Mouse (Mus musculus) bone marrow, adult 2 months (tissue): ENCODE measurements around the gene Fezf1. TPM values are rescaled to one million over a fixed set of nuclear protein-coding genes. Genes with fewer than 3 reads are reported as not detected.

Experiments
- H3K27ac ChIP-seq: fragments of 200-500 bp; 2 replicates; pipeline ENCODE4 v1.5.1; 2012; ENCODE audit warnings: low read depth, mild to moderate bottlenecking, control low read depth, inconsistent platforms, low read length; ENCODE audit not compliant: control insufficient read depth, poor library complexity, insufficient read depth
- H3K4me1 ChIP-seq: fragments of 200-500 bp; 2 replicates; pipeline ENCODE4 v1.6.1; 2011; ENCODE audit warnings: low read length; ENCODE audit not compliant: control insufficient read depth, insufficient read depth
- H3K4me3 ChIP-seq: fragments of 200-500 bp; replicated peaks from 2 replicates; pipeline ENCODE3; 2011; ENCODE audit warnings: mild to moderate bottlenecking, low read depth, low read length, control low read depth; ENCODE audit not compliant: control insufficient read depth
- CTCF ChIP-seq: fragments of 200-500 bp; IDR thresholded peaks from 2 replicates; pipeline ENCODE4 v1.5.1; 2011; ENCODE audit warnings: low read length, control low read depth; ENCODE audit not compliant: control insufficient read depth, insufficient read depth
- POLR2A ChIP-seq: fragments of 200-500 bp; IDR thresholded peaks from 2 replicates; pipeline ENCODE4 v1.6.1; 2011; ENCODE audit warnings: low read depth, mild to moderate bottlenecking, control low read depth, low read length, borderline replicate concordance; ENCODE audit not compliant: control insufficient read depth
- WGBS: fragments of 180-500 bp; shearing (Covaris S2); methylation state at CpG from one replicate; pipeline ENCODE4 v1.1.7; 2018; 5-methylcytosine and 5-hydroxymethylcytosine counted together
- polyA plus RNA-seq: library from polyadenylated mRNA; stranded (reverse); fragments of >200 nt; gene quantifications from 2 replicates; pipeline ENCODE4 v1.2.4, GENCODE M21; 2011; ENCODE audit warnings: low replicate concordance; ENCODE audit not compliant: missing spikeins, insufficient read depth, insufficient read length

The Fezf1 gene
- not detected in 2 replicates for polyA plus RNA-seq

GRCm38 (mm10) chr6:23248313-23249052, at the start of gene Fezf1:
Fezf1 (minus strand) TSS chr6:23248362.
- H3K4me1 ChIP-seq, result no peaks in the 10 kb centered on the region
- 3% methylated on average over 31 of the region's 31 CpGs for WGBS
- no peak within 1 kb of the TSS for H3K4me3 ChIP-seq
- H3K27ac ChIP-seq, result no peak within 1 kb of the TSS
- no peak for TF ChIP-seq POLR2A
- no peak for TF ChIP-seq CTCF

GRCm38 (mm10) chr6:23294685-23295084, 46.5 kb upstream of the Fezf1 start:
- WGBS, result 86% methylated on average over 4 of the region's 4 CpGs
- no peak overlapping the region for H3K27ac ChIP-seq
- no peaks in the 10 kb centered on the region for H3K4me1 ChIP-seq
- TF ChIP-seq CTCF (no peak), POLR2A (no peak)
- no peak overlapping the region for H3K4me3 ChIP-seq

- WGBS, result 68% methylated on average over 4 of the region's 4 CpGs
- no peak overlapping the region for H3K27ac ChIP-seq
- H3K4me3 ChIP-seq, result no peak overlapping the region
- no peak for TF ChIP-seq POLR2A
- TF ChIP-seq CTCF, result no peak
- H3K4me1 ChIP-seq, result no peaks in the 10 kb centered on the region
Observed at GRCm38 (mm10) chr6:23288752-23289151, 40.6 kb upstream of the Fezf1 start.

GRCm38 (mm10) chr6:23281514-23281820, 33.3 kb upstream of the Fezf1 start:
- no peaks in the 10 kb centered on the region for H3K4me1 ChIP-seq
- 73% methylated on average over 9 of the region's 9 CpGs for WGBS
- no peak overlapping the region for H3K27ac ChIP-seq
- no peak for TF ChIP-seq POLR2A
- no peak for TF ChIP-seq CTCF
- no peak overlapping the region for H3K4me3 ChIP-seq

GRCm38 (mm10) chr6:23280811-23281513, 32.8 kb upstream of the Fezf1 start:
- H3K4me1 ChIP-seq, result no peaks in the 10 kb centered on the region
- TF ChIP-seq POLR2A (no peak), CTCF (no peak)
- no peak overlapping the region for H3K4me3 ChIP-seq
- H3K27ac ChIP-seq, result no peak overlapping the region
- WGBS, result 67% methylated on average over 15 of the region's 15 CpGs

GRCm38 (mm10) chr6:23273483-23273882, 25.3 kb upstream of the Fezf1 start:
- H3K4me1 ChIP-seq, result no peaks in the 10 kb centered on the region
- no peak overlapping the region for H3K27ac ChIP-seq
- H3K4me3 ChIP-seq, result no peak overlapping the region
- 75% methylated on average over 4 of the region's 4 CpGs for WGBS
- no peak for TF ChIP-seq CTCF
- no peak for TF ChIP-seq POLR2A

- H3K4me1 ChIP-seq, result no peaks in the 10 kb centered on the region
- no peak overlapping the region for H3K4me3 ChIP-seq
- WGBS, result 22% methylated on average over 11 of the region's 11 CpGs
- H3K27ac ChIP-seq, result no peak overlapping the region
- no peak for TF ChIP-seq POLR2A
Observed at GRCm38 (mm10) chr6:23272979-23273378, 24.8 kb upstream of the Fezf1 start.

- TF ChIP-seq CTCF (no peak), POLR2A (no peak)
- Histone ChIP-seq H3K27ac (no peak overlapping the region), H3K4me3 (no peak overlapping the region), H3K4me1 (no peaks in the 10 kb centered on the region)
- 25% methylated on average over 7 of the region's 7 CpGs for WGBS
Observed at GRCm38 (mm10) chr6:23272542-23272941, 24.4 kb upstream of the Fezf1 start.

- Histone ChIP-seq H3K4me1 (no peaks in the 10 kb centered on the region), H3K4me3 (no peak overlapping the region), H3K27ac (no peak overlapping the region)
- WGBS, result 6% methylated on average over 9 of the region's 9 CpGs
- no peak for TF ChIP-seq POLR2A
- TF ChIP-seq CTCF, result no peak
Observed at GRCm38 (mm10) chr6:23260738-23261050, 12.5 kb upstream of the Fezf1 start.
